Mouse (Mus musculus) limb, embryonic 14.5 days (tissue): ENCODE measurements around the gene 2310034G01Rik. TPM values are rescaled to one million over a fixed set of nuclear protein-coding genes. Genes with fewer than 3 reads are reported as not detected.

Experiments
- ATAC-seq: fragments of 200-750 bp; cut with Nextera tagmentation; 2 replicates; pipeline ENCODE4 v1.8.0; 2017; ENCODE audit warnings: low read depth, moderate number of reproducible peaks, moderate TSS enrichment; ENCODE audit not compliant: low FRiP score
- DNase-seq: peaks from one replicate; pipeline ENCODE4 v3.0.0-alpha.2; 2015; ENCODE audit warnings: low spot score
- H3K27ac ChIP-seq: fragments of 300-500 bp; sonication (generic); replicated peaks from 2 replicates; pipeline ENCODE4 v1.5.1; 2014; ENCODE audit warnings: low read depth, mild to moderate bottlenecking, low read length, moderate library complexity, mixed read lengths
- H3K27me3 ChIP-seq: fragments of 300-500 bp; sonication (generic); 2 replicates; pipeline ENCODE4 v1.6.1; 2014; ENCODE audit warnings: low read length, mixed read lengths; ENCODE audit not compliant: control insufficient read depth, insufficient read depth
- H3K36me3 ChIP-seq: fragments of 300-500 bp; sonication (generic); 2 replicates; pipeline ENCODE4 v1.6.1; 2014; ENCODE audit warnings: mild to moderate bottlenecking, low read length, moderate library complexity, mixed read lengths; ENCODE audit not compliant: control insufficient read depth, insufficient read depth
- H3K4me1 ChIP-seq: fragments of 300-500 bp; sonication (generic); 2 replicates; pipeline ENCODE4 v1.6.1; 2014; ENCODE audit warnings: antibody characterized with exemption, low read length, mixed read lengths; ENCODE audit not compliant: control insufficient read depth, insufficient read depth
- H3K4me2 ChIP-seq: fragments of 300-500 bp; sonication (generic); replicated peaks from 2 replicates; pipeline ENCODE4 v1.6.1; 2014; ENCODE audit warnings: low read depth, mild to moderate bottlenecking, low read length, moderate library complexity; ENCODE audit not compliant: severe bottlenecking
- H3K4me3 ChIP-seq: fragments of 300-500 bp; sonication (generic); replicated peaks from 2 replicates; pipeline ENCODE4 v1.5.1; 2014; ENCODE audit warnings: low read length
- H3K9ac ChIP-seq: fragments of 300-500 bp; sonication (generic); 2 replicates; pipeline ENCODE4 v1.6.1; 2014; ENCODE audit warnings: mild to moderate bottlenecking, low read depth, low read length, moderate library complexity; ENCODE audit not compliant: severe bottlenecking
- H3K9me3 ChIP-seq: fragments of 300-500 bp; sonication (generic); 2 replicates; pipeline ENCODE4 v1.6.1; 2016; ENCODE audit warnings: low read length; ENCODE audit not compliant: control insufficient read depth
- POLR2A ChIP-seq: fragments of 200-500 bp; IDR thresholded peaks from 2 replicates; pipeline ENCODE4 v1.8.0; 2012; ENCODE audit warnings: inconsistent platforms, mild to moderate bottlenecking, moderate library complexity, borderline replicate concordance; ENCODE audit not compliant: insufficient read depth, insufficient read length; ENCODE audit errors: extremely low read depth
- WGBS: fragments of 180-500 bp; shearing (Covaris S2); extraction: QIAGEN DNeasy Blood & Tissue Kit; methylation state at CpG from one replicate; pipeline ENCODE4 v1.1.7; 2014; 5-methylcytosine and 5-hydroxymethylcytosine counted together
- polyA plus RNA-seq, 2 experiments: library from polyadenylated mRNA; depleted of rRNA in 1 of 2; stranded (reverse) in 1 of 2; unstranded in 1 of 2; fragments of >200 nt; fragmentation: Nextera tagmentation in 1 of 2; extraction: Ambion mirVana in 1 of 2; gene quantifications; 2 replicates each; pipeline versions ENCODE4 v1.2.1 to v1.2.3; 2012 to 2014

2310034G01Rik gene
- polyA plus RNA-seq, 2 experiments: 1.6 to 2.1 TPM

DNA sequence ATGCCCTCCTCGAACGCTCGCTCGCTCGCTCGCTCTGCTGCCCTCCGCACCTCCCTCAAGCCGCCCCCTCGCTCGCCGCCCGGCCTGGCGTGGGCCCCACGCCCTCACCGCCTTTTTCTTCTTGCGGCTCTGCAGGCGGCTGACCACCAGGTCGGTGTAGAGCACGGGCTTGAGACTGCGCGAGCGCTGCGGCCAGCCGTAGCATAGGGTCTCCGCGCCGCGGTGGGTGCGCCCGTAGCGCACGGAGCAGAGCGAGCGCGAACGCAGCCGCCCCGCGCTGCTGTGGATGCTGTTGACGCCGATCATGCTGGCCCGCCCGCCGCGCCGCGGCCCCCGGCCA is 32.6 kb downstream of the 2310034G01Rik start:
- no peaks in the 10 kb centered on the region for H3K36me3 ChIP-seq
- H3K4me3 ChIP-seq: peak overlapping the region; percentile 43
- H3K4me2 ChIP-seq: peak overlapping the region; percentile 70
- no peak for DNase-seq
- H3K9me3 ChIP-seq: no peaks in the 10 kb centered on the region
- ATAC-seq: peak; percentile 34; the same call in 1 of the 2 replicates
- peak overlapping the region; percentile 43 for H3K9ac ChIP-seq
- WGBS: 0% methylated on average over 25 of the region's 48 CpGs
- H3K27ac ChIP-seq: no peak overlapping the region
- TF ChIP-seq POLR2A: no peak
- peaks cover 7% of the 10 kb centered on the region for H3K4me1 ChIP-seq
- peaks cover 86% of the 10 kb centered on the region for H3K27me3 ChIP-seq

DNA sequence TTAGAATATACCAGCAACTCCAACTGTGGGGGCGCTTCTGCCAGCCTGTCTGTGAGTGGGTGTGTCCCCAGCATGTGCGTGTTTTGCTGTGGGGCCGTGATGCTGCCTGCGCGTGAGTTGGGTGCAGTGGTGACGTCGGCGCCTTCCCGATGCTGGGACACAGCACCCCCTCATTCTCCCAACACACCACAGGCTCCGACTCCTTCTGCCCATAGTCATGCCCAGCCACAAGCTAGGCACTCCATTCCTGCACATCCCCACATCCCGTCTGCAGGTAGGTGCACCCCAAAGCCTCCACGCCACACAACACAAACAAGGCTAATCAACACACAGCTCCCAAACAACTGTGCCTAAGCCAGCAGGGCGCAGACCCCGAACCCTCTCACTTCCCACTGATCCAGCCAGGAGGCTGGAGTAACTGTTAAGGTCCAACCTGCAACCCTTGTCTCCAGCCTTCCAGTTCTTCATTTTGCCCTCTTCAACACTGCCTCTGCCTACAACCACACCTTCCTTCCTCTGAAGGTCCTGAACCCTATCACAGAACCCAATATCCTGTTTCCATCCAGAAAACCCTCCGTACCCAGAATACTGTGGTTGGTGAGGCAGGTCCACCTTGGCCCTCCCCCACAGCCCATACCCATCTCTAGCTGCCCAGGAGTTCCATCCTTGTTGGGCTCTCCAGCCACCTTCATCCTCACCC is 33.1 kb downstream of the 2310034G01Rik start:
- no peak overlapping the region for H3K27ac ChIP-seq
- WGBS: 33% methylated on average over 13 of the region's 15 CpGs
- H3K4me3 ChIP-seq: peak overlapping the region; percentile 43
- peaks cover 83% of the 10 kb centered on the region for H3K27me3 ChIP-seq
- 0 out of 2 replicates have a peak, but pooled peaks have one; percentile 4 for ATAC-seq
- H3K4me2 ChIP-seq: peak overlapping the region; percentile 70
- peaks cover 7% of the 10 kb centered on the region for H3K4me1 ChIP-seq
- no peak for DNase-seq
- peaks cover 2% of the 10 kb centered on the region; the same call in 1 of the 2 replicates for H3K36me3 ChIP-seq
- H3K9ac ChIP-seq: peak overlapping the region; percentile 43
- H3K9me3 ChIP-seq: no peaks in the 10 kb centered on the region
- no peak for TF ChIP-seq POLR2A

DNA sequence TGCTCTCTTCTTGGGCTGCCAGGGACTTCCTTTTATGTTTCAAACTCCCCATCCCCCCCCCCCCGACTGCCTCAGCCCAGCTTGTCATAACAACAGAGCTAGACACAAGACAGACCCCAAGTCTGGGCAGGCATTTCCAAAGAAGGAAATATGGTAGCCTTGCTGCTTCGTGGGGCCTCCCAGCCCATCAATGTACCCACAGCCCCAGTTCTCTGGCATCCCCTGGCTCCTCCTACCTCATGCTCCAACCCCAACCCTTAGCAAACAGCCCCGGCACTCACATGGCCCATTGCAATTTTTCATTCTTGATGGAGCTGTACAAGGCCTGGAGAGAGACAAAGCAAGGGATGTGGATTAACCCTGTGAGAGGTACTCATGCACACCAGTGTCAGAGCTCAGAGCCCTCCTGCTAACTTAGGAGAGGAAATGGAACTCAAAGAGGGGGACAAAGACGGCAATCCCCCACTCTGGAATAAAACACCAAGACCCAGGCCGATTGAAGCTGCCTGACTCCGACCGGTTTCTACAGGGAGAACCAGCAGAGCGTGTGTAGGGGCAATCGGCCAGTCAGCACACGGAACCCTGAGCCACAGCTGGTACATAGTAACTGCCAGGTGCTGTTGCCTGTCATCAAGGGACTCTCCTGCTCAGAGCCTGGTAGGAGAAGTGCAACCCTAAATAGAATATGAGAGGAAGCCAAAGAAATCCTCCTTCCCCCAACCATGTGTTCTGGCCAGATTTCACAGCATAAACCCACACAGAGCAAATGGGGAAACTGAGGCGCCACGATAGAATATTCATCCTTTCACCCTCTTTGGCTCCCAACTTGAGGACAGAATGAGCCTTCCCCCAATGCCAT is 34.1 kb downstream of the 2310034G01Rik start:
- no peaks in the 10 kb centered on the region for H3K9me3 ChIP-seq
- no peak overlapping the region for H3K27ac ChIP-seq
- H3K4me3 ChIP-seq: no peak overlapping the region
- no peak for DNase-seq
- WGBS: 46% methylated on average over 12 of the region's 12 CpGs
- H3K9ac ChIP-seq: no peak overlapping the region
- H3K27me3 ChIP-seq: peaks cover 78% of the 10 kb centered on the region
- TF ChIP-seq POLR2A: no peak
- no peak overlapping the region for H3K4me2 ChIP-seq
- no peak for ATAC-seq
- H3K36me3 ChIP-seq: peaks cover 12% of the 10 kb centered on the region
- H3K4me1 ChIP-seq: peaks cover 7% of the 10 kb centered on the region

DNA sequence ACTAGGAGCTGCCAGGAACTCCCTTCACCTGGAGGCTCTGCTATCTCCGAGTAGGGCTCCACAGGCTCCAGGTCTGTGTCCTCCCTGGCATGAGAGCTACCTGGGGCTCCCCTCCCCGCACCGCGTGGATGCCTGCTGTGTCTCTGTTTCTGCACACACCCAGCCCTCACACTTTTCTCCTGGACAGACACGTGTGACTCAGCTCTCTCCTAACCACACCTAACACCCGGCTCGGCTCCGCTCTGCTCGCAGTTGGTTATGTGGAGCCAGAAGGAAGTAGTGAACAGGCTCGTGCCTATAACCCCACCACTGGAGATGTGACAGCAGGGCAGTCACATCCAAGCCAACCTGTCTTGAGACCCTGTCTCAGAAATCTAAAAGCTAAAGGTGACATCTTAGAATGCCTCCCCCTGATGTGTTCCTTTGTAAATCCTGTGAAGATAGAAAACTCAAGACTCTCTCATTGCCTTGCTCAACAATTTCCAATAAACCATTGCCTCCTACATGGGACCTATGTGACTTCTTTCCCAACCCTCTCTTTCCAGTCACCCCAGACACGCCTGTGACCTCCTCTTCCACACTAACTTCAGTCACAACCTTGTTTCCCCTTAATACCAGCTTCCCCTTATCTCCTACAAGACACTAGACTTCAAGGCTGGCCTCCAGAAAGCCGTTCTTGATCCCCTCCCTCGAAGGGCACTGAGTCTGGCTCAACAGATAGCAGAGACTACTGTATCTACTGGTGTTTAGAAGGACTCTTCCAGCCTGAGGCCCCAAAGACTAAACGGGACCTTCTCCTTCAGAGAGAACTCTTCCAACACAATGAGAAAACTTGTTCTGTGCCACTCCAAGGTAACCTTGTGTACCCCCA is 35.0 kb downstream of the 2310034G01Rik start:
- Histone ChIP-seq H3K9ac (no peak overlapping the region), H3K4me1 (peaks cover 7% of the 10 kb centered on the region), H3K4me3 (no peak overlapping the region), H3K36me3 (peaks cover 21% of the 10 kb centered on the region), H3K4me2 (no peak overlapping the region), H3K27ac (no peak overlapping the region), H3K27me3 (peaks cover 69% of the 10 kb centered on the region), H3K9me3 (no peaks in the 10 kb centered on the region)
- no peak for ATAC-seq
- 42% methylated on average over 14 of the region's 14 CpGs for WGBS
- TF ChIP-seq POLR2A: no peak
- DNase-seq: no peak

DNA sequence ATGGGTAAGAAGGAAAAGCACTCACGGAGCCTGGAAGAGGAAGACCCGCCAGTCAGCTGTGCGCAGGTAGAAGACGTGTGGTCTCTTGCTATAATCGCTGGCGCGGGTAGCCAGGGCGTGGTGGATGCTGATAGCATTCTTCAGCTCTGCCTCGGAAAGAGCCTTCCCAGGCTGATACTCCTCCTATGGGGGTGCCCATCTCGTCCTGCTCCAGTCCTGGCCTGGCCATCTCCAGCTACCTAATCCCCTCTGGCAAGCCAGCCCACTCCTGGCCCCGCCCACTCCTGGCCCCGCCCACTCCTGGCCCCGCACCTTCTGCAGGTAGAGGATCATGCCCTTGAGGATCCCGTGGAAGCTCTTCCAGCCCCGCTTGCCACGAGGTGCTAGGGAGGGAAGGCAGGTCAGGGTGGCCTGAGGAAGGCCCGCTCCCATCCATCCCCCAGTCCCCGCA is 35.9 kb downstream of the 2310034G01Rik start:
- H3K9ac ChIP-seq: no peak overlapping the region
- no peak for DNase-seq
- no peak overlapping the region for H3K4me3 ChIP-seq
- peaks cover 60% of the 10 kb centered on the region for H3K27me3 ChIP-seq
- H3K4me1 ChIP-seq: peaks cover 7% of the 10 kb centered on the region
- H3K9me3 ChIP-seq: no peaks in the 10 kb centered on the region
- 23% methylated on average over 14 of the region's 18 CpGs for WGBS
- H3K27ac ChIP-seq: no peak overlapping the region
- peaks cover 27% of the 10 kb centered on the region for H3K36me3 ChIP-seq
- ATAC-seq: no peak
- no peak overlapping the region for H3K4me2 ChIP-seq
- TF ChIP-seq POLR2A: no peak
